Mouse (Mus musculus) liver, embryonic 14.5 days (tissue): Measurements from ENCODE around the gene Ift122. TPM values are rescaled to one million over a fixed set of nuclear protein-coding genes. Genes with fewer than 3 reads are reported as not detected.

Experiments
- ATAC-seq: fragments of 200-750 bp; cut with Nextera tagmentation; 2 replicates; pipeline ENCODE4 v1.8.0; 2017; ENCODE audit warnings: moderate number of reproducible peaks, mild to moderate bottlenecking, moderate library complexity; ENCODE audit not compliant: insufficient read depth
- DNase-seq, 3 experiments: peaks; one replicate each; pipeline ENCODE4 v3.0.0-alpha.2; 2012 to 2013; ENCODE audit warnings: low read depth in 3 of 3, low spot score in 3 of 3
- H3K27ac ChIP-seq: fragments of 300-500 bp; sonication (generic); 2 replicates; pipeline ENCODE4 v1.5.1; 2014; ENCODE audit warnings: moderate library complexity, mild to moderate bottlenecking, control low read depth, inconsistent platforms
- H3K27me3 ChIP-seq: fragments of 300-500 bp; sonication (generic); 2 replicates; pipeline ENCODE4 v1.6.1; 2014; ENCODE audit warnings: mild to moderate bottlenecking, low read length, moderate library complexity; ENCODE audit not compliant: control insufficient read depth, insufficient read depth
- H3K36me3 ChIP-seq: fragments of 300-500 bp; sonication (generic); replicated peaks from 2 replicates; pipeline ENCODE4 v1.6.1; 2014; ENCODE audit warnings: low read depth; ENCODE audit not compliant: control insufficient read depth, insufficient read depth
- H3K4me1 ChIP-seq, 2 experiments: fragments of 200-500 bp in 1 of 2; fragments of 300-500 bp in 1 of 2; sonication (generic) in 1 of 2; replicated peaks; 2 replicates each; pipeline ENCODE4 v1.6.1; 2012 to 2014; ENCODE audit warnings: antibody characterized with exemption in 1 of 2, inconsistent platforms in 1 of 2, low read length in 1 of 2; ENCODE audit not compliant: control insufficient read depth in 2 of 2, insufficient read depth in 2 of 2
- H3K4me2 ChIP-seq: fragments of 300-500 bp; sonication (generic); 2 replicates; pipeline ENCODE4 v1.6.1; 2014; ENCODE audit warnings: low read depth, mild to moderate bottlenecking, control low read depth, moderate library complexity
- H3K4me3 ChIP-seq, 2 experiments: fragments of 200-500 bp in 1 of 2; fragments of 300-500 bp in 1 of 2; sonication (generic) in 1 of 2; 2 replicates each; pipeline ENCODE4 v1.5.1; 2012 to 2014; ENCODE audit warnings: low read depth in 2 of 2, low read length in 2 of 2, mild to moderate bottlenecking in 2 of 2, control low read depth in 1 of 2, inconsistent platforms in 1 of 2, moderate library complexity in 1 of 2; ENCODE audit not compliant: insufficient read depth in 1 of 2
- H3K9ac ChIP-seq: fragments of 300-500 bp; sonication (generic); replicated peaks from 2 replicates; pipeline ENCODE4 v1.6.1; 2014; ENCODE audit warnings: mild to moderate bottlenecking, control low read depth, moderate library complexity
- H3K9me3 ChIP-seq: fragments of 300-500 bp; sonication (generic); 2 replicates; pipeline ENCODE4 v1.6.1; 2016; ENCODE audit warnings: low read length, mixed read lengths; ENCODE audit not compliant: control insufficient read depth
- CTCF ChIP-seq: IDR thresholded peaks from 2 replicates; pipeline ENCODE4 v1.5.1; 2016; ENCODE audit warnings: antibody characterized with exemption, low read depth, control low read depth
- EP300 ChIP-seq: IDR thresholded peaks from 2 replicates; pipeline ENCODE4 v1.6.1; 2016; ENCODE audit warnings: antibody characterized with exemption, low read depth
- WGBS: fragments of 180-500 bp; shearing (Covaris S2); extraction: QIAGEN DNeasy Blood & Tissue Kit; methylation state at CpG from one replicate; pipeline ENCODE4 v1.1.7; 2014; ENCODE audit not compliant: insufficient replicate concordance; 5-methylcytosine and 5-hydroxymethylcytosine counted together
- polyA plus RNA-seq, 2 experiments: library from polyadenylated mRNA; depleted of rRNA in 1 of 2; stranded (reverse) in 1 of 2; unstranded in 1 of 2; fragments of >200 nt; fragmentation: Nextera tagmentation in 1 of 2; extraction: Ambion mirVana in 1 of 2; gene quantifications; 2 replicates each; pipeline versions ENCODE4 v1.2.1 to v1.2.3; 2012 to 2014

Ift122 gene
- polyA plus RNA-seq, 2 experiments: 1.7 to 1.9 TPM

DNA sequence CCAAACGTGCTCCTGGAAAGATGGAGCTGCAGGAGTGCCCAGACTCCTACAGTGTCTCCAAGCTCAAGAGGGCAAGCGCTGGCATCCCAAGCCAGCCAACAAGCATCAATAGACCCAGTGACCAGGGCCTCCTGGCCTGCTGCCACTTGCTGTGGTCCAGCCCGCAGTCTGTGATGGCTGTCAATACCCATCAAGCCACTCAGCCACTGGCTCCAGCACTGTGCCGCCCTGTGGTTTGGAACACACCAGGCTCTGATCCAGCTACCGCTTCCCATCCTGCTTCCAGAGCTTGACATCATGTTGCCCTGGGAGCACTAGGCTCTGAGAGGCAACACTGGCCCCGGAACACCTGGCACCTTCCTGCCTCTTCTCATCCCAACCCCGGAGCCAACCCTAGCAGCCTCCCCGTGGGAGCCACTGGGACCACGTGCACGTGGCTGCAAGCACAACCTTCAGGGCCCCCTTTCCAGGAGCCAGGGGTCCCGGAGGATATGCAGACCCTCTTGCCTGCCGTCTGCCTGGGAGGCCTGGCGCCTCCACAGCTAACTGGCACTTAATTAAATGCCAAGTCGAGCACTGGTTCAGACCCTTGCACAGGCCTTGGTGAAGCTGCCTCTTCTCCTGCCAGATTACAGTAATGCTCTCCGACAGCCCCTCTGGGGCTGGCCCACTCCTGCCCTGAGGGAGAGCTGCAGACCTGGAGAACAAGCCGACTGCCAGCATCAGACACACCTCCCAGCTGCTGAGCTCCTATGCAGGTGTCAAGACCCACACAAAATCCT lies 120.8 kb downstream of the Ift122 start:
- H3K27ac ChIP-seq: no peak overlapping the region
- no peaks in the 10 kb centered on the region for H3K27me3 ChIP-seq
- ATAC-seq (no peak), DNase-seq (no peak)
- WGBS: 70% methylated on average over 16 of the region's 16 CpGs
- no peaks in the 10 kb centered on the region for H3K36me3 ChIP-seq
- no peak overlapping the region for H3K4me2 ChIP-seq
- H3K9me3 ChIP-seq: no peaks in the 10 kb centered on the region
- H3K4me1 ChIP-seq: no peaks in the 10 kb centered on the region
- TF ChIP-seq EP300 (no peak), CTCF (no peak)
- H3K9ac ChIP-seq: no peak overlapping the region
- no peak overlapping the region for H3K4me3 ChIP-seq

DNA sequence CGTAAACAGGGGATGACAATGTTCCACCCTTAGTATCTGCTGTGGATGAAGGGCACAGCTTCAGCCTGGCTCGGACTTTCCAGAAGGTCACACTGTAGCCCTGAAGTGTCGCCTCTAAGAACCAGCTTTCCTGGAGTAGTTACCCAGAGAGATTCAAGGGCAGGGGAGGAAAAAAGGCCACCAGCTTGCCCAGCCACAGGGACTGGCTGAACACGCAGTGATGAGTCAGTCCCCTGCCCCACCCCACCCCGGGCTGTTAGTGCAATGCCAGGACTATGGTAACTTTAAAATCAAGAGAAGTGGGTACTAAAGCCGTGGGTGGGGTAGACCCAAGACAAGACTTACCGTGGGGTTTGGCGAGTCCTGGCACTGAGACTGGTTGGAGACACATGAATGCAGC lies 122.3 kb downstream of the Ift122 start:
- H3K27ac ChIP-seq: no peak overlapping the region
- H3K27me3 ChIP-seq: no peaks in the 10 kb centered on the region
- H3K9me3 ChIP-seq: no peaks in the 10 kb centered on the region
- no peak for TF ChIP-seq CTCF
- TF ChIP-seq EP300: no peak
- no peak overlapping the region for H3K4me3 ChIP-seq
- H3K4me1 ChIP-seq: no peaks in the 10 kb centered on the region
- DNase-seq (no peak), ATAC-seq (no peak)
- WGBS: 71% methylated on average over 8 of the region's 8 CpGs
- no peak overlapping the region for H3K4me2 ChIP-seq
- no peaks in the 10 kb centered on the region for H3K36me3 ChIP-seq
- no peak overlapping the region for H3K9ac ChIP-seq

Other genes starting within 250 kb of the Ift122 start
- 36.5 and 41.5 TPM in 2 replicates for gene Raf1, start 176.8 kb upstream of the Ift122 start, polyA plus RNA-seq (2012; rRNA removed)
- 37.9 and 38.9 TPM in 2 replicates for gene Raf1, start 176.8 kb upstream of the Ift122 start, polyA plus RNA-seq (2014; fragmentation: Nextera tagmentation; extraction: Ambion mirVana)
- 19.4 and 20.1 TPM in 2 replicates for gene Tmem40, start 91.1 kb upstream of the Ift122 start, polyA plus RNA-seq (2012; rRNA removed)
- gene Tmem40, start 91.1 kb upstream of the Ift122 start, polyA plus RNA-seq (2014; fragmentation: Nextera tagmentation; extraction: Ambion mirVana): 19.8 and 21.5 TPM in 2 replicates
- 2.4 and 2.8 TPM in 2 replicates for gene Cand2, start 78.9 kb upstream of the Ift122 start, polyA plus RNA-seq (2012; rRNA removed)
- 1.7 and 2.5 TPM in 2 replicates for gene Cand2, start 78.9 kb upstream of the Ift122 start, polyA plus RNA-seq (2014; fragmentation: Nextera tagmentation; extraction: Ambion mirVana)
- gene Rpl32, start 44.7 kb upstream of the Ift122 start, polyA plus RNA-seq (2012; rRNA removed): 986 and 1,878 TPM in 2 replicates
- 1,452 and 1,510 TPM in 2 replicates for gene Rpl32, start 44.7 kb upstream of the Ift122 start, polyA plus RNA-seq (2014; fragmentation: Nextera tagmentation; extraction: Ambion mirVana)
- 0.09 and 0.11 TPM in 2 replicates for gene Efcab12, start 15.1 kb upstream of the Ift122 start, polyA plus RNA-seq (2012; rRNA removed)
- 0.06 TPM in 1 of 2 replicates, not detected in the other for gene Efcab12, start 15.1 kb upstream of the Ift122 start, polyA plus RNA-seq (2014; fragmentation: Nextera tagmentation; extraction: Ambion mirVana)
- 3.8 and 6.4 TPM in 2 replicates for gene Mbd4, start 99 bp upstream of the Ift122 start, polyA plus RNA-seq (2012; rRNA removed)
- gene Mbd4, start 99 bp upstream of the Ift122 start, polyA plus RNA-seq (2014; fragmentation: Nextera tagmentation; extraction: Ambion mirVana): 5.8 and 9.3 TPM in 2 replicates
- gene Rho, start 78.3 kb downstream of the Ift122 start, polyA plus RNA-seq (2012; rRNA removed): 0.03 TPM in 2 replicates
- gene Rho, start 78.3 kb downstream of the Ift122 start, polyA plus RNA-seq (2014; fragmentation: Nextera tagmentation; extraction: Ambion mirVana): not detected in 2 replicates
- gene H1foo, start 91.5 kb downstream of the Ift122 start, polyA plus RNA-seq (2012; rRNA removed): not detected in 2 replicates
- gene H1foo, start 91.5 kb downstream of the Ift122 start, polyA plus RNA-seq (2014; fragmentation: Nextera tagmentation; extraction: Ambion mirVana): not detected in 2 replicates
- gene Plxnd1, start 141.5 kb downstream of the Ift122 start, polyA plus RNA-seq (2012; rRNA removed): 7.5 and 13.0 TPM in 2 replicates
- gene Plxnd1, start 141.5 kb downstream of the Ift122 start, polyA plus RNA-seq (2014; fragmentation: Nextera tagmentation; extraction: Ambion mirVana): 6.4 and 7.6 TPM in 2 replicates